In genomic region chr2:150645225-150645624, GRCm38 (mm10) we compare ENCODE assay signal across 15 mouse cellular contexts. TPM values are rescaled to one million over a fixed set of nuclear protein-coding genes. Genes with fewer than 3 reads are reported as not detected.
A peak's percentile ranks its signal among the peaks of the same experiment; 100 is the strongest.
DNase-seq lines count a peak whose midpoint lies in the region; ATAC-seq and TF ChIP-seq lines count a peak whose summit lies in the region.
"Had no signal": no experiment of that assay in that cellular context is flagged by ENCODE, and none has a peak within 500 bp of the region (broad histone marks: within the 10 kb centered on the region; RNA-seq: fewer than 3 reads in every experiment).

No protein-coding gene starts in this region.

- TF ChIP-seq CTCF in liver, embryonic 14.5 days (IDR thresholded peaks at IDR 0.05; ENCODE audit: low read depth) = no peak

- H3K9ac ChIP-seq in liver, embryonic 14.5 days (replicated peaks) = no peak overlapping the region
- H3K9ac ChIP-seq: limb, embryonic 15.5 days had no signal

- 78% methylated on average over 4 of the region's 4 CpGs for WGBS in liver, embryonic 14.5 days (ENCODE audit: insufficient replicate concordance)
- WGBS in hindbrain, embryonic 10.5 days = 91% methylated on average over 4 of the region's 4 CpGs

- no peaks in the 10 kb centered on the region for H3K9me3 ChIP-seq in liver, embryonic 14.5 days (ENCODE audit: control insufficient read depth, low read length)
- H3K9me3 ChIP-seq in hindbrain, embryonic 10.5 days = no peaks in the 10 kb centered on the region
- H3K9me3 ChIP-seq: limb, embryonic 15.5 days had no signal

- H3K4me3 ChIP-seq in liver, embryonic 14.5 days (ENCODE audit: insufficient read depth in 1 of 2, low read depth in 2 of 2, low read length in 2 of 2) = no peak overlapping the region
- H3K4me3 ChIP-seq in hindbrain, embryonic 10.5 days = no peak overlapping the region
- H3K4me3 ChIP-seq: limb, embryonic 15.5 days had no signal

- no peaks in the 10 kb centered on the region for H3K27me3 ChIP-seq in liver, embryonic 14.5 days (ENCODE audit: control insufficient read depth, insufficient read depth, low read length)
- H3K27me3 ChIP-seq in hindbrain, embryonic 10.5 days (ENCODE audit: insufficient read depth, poor library complexity, severe bottlenecking) = 0 out of 2 replicates have a peak, but pooled peaks cover 4% of the 10 kb centered on the region
- H3K27me3 ChIP-seq: limb, embryonic 15.5 days; Patski had no signal

- H3K4me2 ChIP-seq in liver, embryonic 14.5 days (ENCODE audit: low read depth) = no peak overlapping the region
- H3K4me2 ChIP-seq: limb, embryonic 15.5 days had no signal

- peaks cover 15% of the 10 kb centered on the region for H3K36me3 ChIP-seq in liver, embryonic 14.5 days (replicated peaks; ENCODE audit: control insufficient read depth, insufficient read depth, low read depth)
- H3K36me3 ChIP-seq in hindbrain, embryonic 10.5 days = 0 out of 2 replicates have a peak, but pooled peaks cover 7% of the 10 kb centered on the region
- H3K36me3 ChIP-seq: limb, embryonic 15.5 days had no signal

- TF ChIP-seq EP300 in liver, embryonic 14.5 days (IDR thresholded peaks at IDR 0.05; ENCODE audit: low read depth) = 0 out of 2 replicates have a peak, but pooled peaks have one; percentile 12

- peaks cover 2 to 12% of the 10 kb centered on the region in 2 experiments for H3K4me1 ChIP-seq in liver, embryonic 14.5 days (replicated peaks; ENCODE audit: control insufficient read depth in 2 of 2, insufficient read depth in 2 of 2, low read length in 1 of 2)
- H3K4me1 ChIP-seq in hindbrain, embryonic 10.5 days (replicated peaks) = peaks cover 43% of the 10 kb centered on the region

- no peak overlapping the region for H3K27ac ChIP-seq in liver, embryonic 14.5 days
- H3K27ac ChIP-seq in hindbrain, embryonic 10.5 days = peak overlapping the region; percentile 79
- H3K27ac ChIP-seq: limb, embryonic 15.5 days had no signal

- intact Hi-C loops in heart, postnatal 25 days (cut with DNase I) = no loop called here

- no peak for DNase-seq in liver, embryonic 14.5 days (ENCODE audit: low read depth in 3 of 3, low spot score in 3 of 3)
- DNase-seq in liver = no peak
- no peak for DNase-seq in hindbrain, embryonic 10.5 days (ENCODE audit: low spot score)
- no peak for DNase-seq in heart, postnatal 25 days (ENCODE audit: low spot score)
- no peak for DNase-seq in heart, adult 18-20 months
- DNase-seq in left cerebral cortex, adult 11 months (ENCODE audit: low spot score) = no peak
- DNase-seq: cerebellum, postnatal 36 days; gastrocnemius, postnatal 10 days; heart, postnatal 10 days; lung, postnatal 4 days had no signal

- ATAC-seq in liver, embryonic 14.5 days (ENCODE audit: insufficient read depth) = no peak
- ATAC-seq in megakaryocyte, adult 5-6 weeks (ENCODE audit: poor library complexity, severe bottlenecking) = 0 out of 2 replicates have a peak, but pooled peaks have one; percentile 17
- ATAC-seq in neutrophil, adult 5-6 weeks (ENCODE audit: extremely low read depth, insufficient number of reproducible peaks, low FRiP score, poor library complexity, severe bottlenecking) = peak; percentile 39; the same call in 1 of the 2 replicates
- ATAC-seq: Patski had no signal

RNA-seq across cellular contexts. Expression of gene Acss1, which starts 23.1 kb away (rescaled TPM):
- polyA plus RNA-seq in liver, embryonic 14.5 days (2012; rRNA removed) = 30.4 and 34.1 TPM in 2 replicates
- 30.3 and 38.7 TPM in 2 replicates for polyA plus RNA-seq in liver, embryonic 14.5 days (2014; fragmentation: Nextera tagmentation; extraction: Ambion mirVana)
- 16.2 and 34.1 TPM in 2 replicates for polyA plus RNA-seq in hindbrain, embryonic 10.5 days (2016; fragmentation: Nextera tagmentation; extraction: Ambion mirVana)
- total RNA-seq in megakaryocyte, adult 5-6 weeks (2015) = 12.4 and 15.1 TPM in 2 replicates
- total RNA-seq in megakaryocyte, adult 5-6 weeks (2017) = 14.4 and 15.9 TPM in 2 replicates
- total RNA-seq in neutrophil, adult 5-6 weeks (2017) = 56.7 and 57.8 TPM in 2 replicates
- total RNA-seq in heart, postnatal 25 days (2021) = 100 to 1,000 TPM; 217 to 247 TPM
- total RNA-seq in heart, adult 18-20 months (2021) = 100 to 1,000 TPM; 261 to 288 TPM

RNA-seq across cellular contexts. Expression of gene Apmap, which starts 36.9 kb away (rescaled TPM):
- 14.3 and 18.5 TPM in 2 replicates for polyA plus RNA-seq in liver, embryonic 14.5 days (2012; rRNA removed)
- 26.3 and 26.5 TPM in 2 replicates for polyA plus RNA-seq in liver, embryonic 14.5 days (2014; fragmentation: Nextera tagmentation; extraction: Ambion mirVana)
- polyA plus RNA-seq in hindbrain, embryonic 10.5 days (2016; fragmentation: Nextera tagmentation; extraction: Ambion mirVana) = 32.2 and 39.1 TPM in 2 replicates
- total RNA-seq in megakaryocyte, adult 5-6 weeks (2015) = 22.2 and 25.1 TPM in 2 replicates
- 39.1 and 39.8 TPM in 2 replicates for total RNA-seq in megakaryocyte, adult 5-6 weeks (2017)
- 23.9 and 25.6 TPM in 2 replicates for total RNA-seq in neutrophil, adult 5-6 weeks (2017)
- 10 to 100 TPM; 52.0 to 55.7 TPM for total RNA-seq in heart, postnatal 25 days (2021)
- total RNA-seq in heart, adult 18-20 months (2021) = 10 to 100 TPM; 62.2 to 67.1 TPM

RNA-seq across cellular contexts. Expression of gene Vsx1, which starts 43.9 kb away (rescaled TPM):
- not detected in 2 replicates for polyA plus RNA-seq in liver, embryonic 14.5 days (2012; rRNA removed)
- polyA plus RNA-seq in liver, embryonic 14.5 days (2014; fragmentation: Nextera tagmentation; extraction: Ambion mirVana) = not detected in 2 replicates
- 1.0 TPM in 2 replicates for polyA plus RNA-seq in hindbrain, embryonic 10.5 days (2016; fragmentation: Nextera tagmentation; extraction: Ambion mirVana)
- total RNA-seq in megakaryocyte, adult 5-6 weeks (2015) = not detected in 2 replicates
- not detected in 2 replicates for total RNA-seq in megakaryocyte, adult 5-6 weeks (2017)
- total RNA-seq in neutrophil, adult 5-6 weeks (2017) = 0.12 TPM in 1 of 2 replicates, not detected in the other
- total RNA-seq in heart, postnatal 25 days (2021) = under 1 TPM in 1 of 2 experiments, not detected in 1; 0.10 TPM
- under 1 TPM in 1 of 2 experiments, not detected in 1; 0.10 TPM for total RNA-seq in heart, adult 18-20 months (2021)
- total RNA-seq: gastrocnemius, postnatal 10 days; heart, postnatal 10 days had no signal
- polyA plus RNA-seq: limb, embryonic 15.5 days; Patski; urinary bladder, adult 2 months had no signal
